Mouse (Mus musculus): ENCODE measurements around the gene Gzf1. TPM values are rescaled to one million over a fixed set of nuclear protein-coding genes. Genes with fewer than 3 reads are reported as not detected.

The Gzf1 gene
- polyA plus RNA-seq, 1 experiment, result 2.6 TPM

GRCm38 (mm10) chr2:148731614-148732326 lies 50.9 kb downstream of the Gzf1 start:
- 5% methylated on average over 35 of the region's 35 CpGs for WGBS

GRCm38 (mm10) chr2:148732327-148733000 lies 51.6 kb downstream of the Gzf1 start, which contains the start of gene Napb:
TSS of gene Napb (minus strand) at chr2:148732467.
- Histone ChIP-seq H3K4me1 (ENCODE audit: control insufficient read depth, insufficient read depth, insufficient read length) (no peaks in the 10 kb centered on the region), H3K4me3 (ENCODE audit: extremely low read depth, insufficient read depth, insufficient read length) (peak within 1 kb of the TSS; percentile 52), H3K27ac (ENCODE audit: insufficient read depth, low read length) (no peak within 1 kb of the TSS), H3K36me3 (ENCODE audit: control insufficient read depth, insufficient read depth, low read length) (no peaks in the 10 kb centered on the region), H3K27me3 (ENCODE audit: control insufficient read depth, insufficient read depth, low read length) (no peaks in the 10 kb centered on the region)
- TF ChIP-seq POLR2A (IDR thresholded peaks at IDR 0.05; ENCODE audit: low read depth, low read length) (no peak), CTCF (IDR thresholded peaks at IDR 0.05; ENCODE audit: extremely low read depth, insufficient read depth, insufficient read length, insufficient replicate concordance) (no peak)
- peak in 1 of 2 experiments; percentile 63 for DNase-seq (ENCODE audit: low read depth in 1 of 2, low spot score in 2 of 2)
- 5% methylated on average over 18 of the region's 18 CpGs for WGBS

More at GRCm38 (mm10) chr2:148731614-148732326, 50.9 kb downstream of the Gzf1 start:
- DNase-seq (ENCODE audit: low read depth in 1 of 2, low spot score in 2 of 2), result no peak
- Histone ChIP-seq H3K27ac (ENCODE audit: insufficient read depth, low read length) (no peak overlapping the region), H3K4me3 (ENCODE audit: extremely low read depth, insufficient read depth, insufficient read length) (peak overlapping the region; percentile 52), H3K4me1 (ENCODE audit: control insufficient read depth, insufficient read depth, insufficient read length) (no peaks in the 10 kb centered on the region), H3K36me3 (ENCODE audit: control insufficient read depth, insufficient read depth, low read length) (no peaks in the 10 kb centered on the region), H3K27me3 (ENCODE audit: control insufficient read depth, insufficient read depth, low read length) (no peaks in the 10 kb centered on the region)
- no peak for TF ChIP-seq POLR2A (IDR thresholded peaks at IDR 0.05; ENCODE audit: low read depth, low read length)
- no peak for TF ChIP-seq CTCF (IDR thresholded peaks at IDR 0.05; ENCODE audit: extremely low read depth, insufficient read depth, insufficient read length, insufficient replicate concordance)

Other genes with a start within 250 kb of the Gzf1 start
- gene Cd93, start 237.5 kb upstream of the Gzf1 start, polyA plus RNA-seq (2012; rRNA removed), result 7.2 and 7.5 TPM in 2 replicates
- 16.4 and 17.7 TPM in 2 replicates for gene Nxt1, start 8.4 kb upstream of the Gzf1 start, polyA plus RNA-seq (2012; rRNA removed)
- 0.13 and 0.15 TPM in 2 replicates for gene Napb, start 51.4 kb downstream of the Gzf1 start, polyA plus RNA-seq (2012; rRNA removed)
- not detected in 2 replicates for gene Cstl1, start 69.3 kb downstream of the Gzf1 start, polyA plus RNA-seq (2012; rRNA removed)
- not detected in 2 replicates for gene Cst11, start 90.5 kb downstream of the Gzf1 start, polyA plus RNA-seq (2012; rRNA removed)
- not detected in 2 replicates for gene 8030411F24Rik, start 101.0 kb downstream of the Gzf1 start, polyA plus RNA-seq (2012; rRNA removed)
- not detected in 2 replicates for gene Cst12, start 108.3 kb downstream of the Gzf1 start, polyA plus RNA-seq (2012; rRNA removed)
- not detected in 2 replicates for gene Cst8, start 117.8 kb downstream of the Gzf1 start, polyA plus RNA-seq (2012; rRNA removed)
- gene Cst13, start 139.1 kb downstream of the Gzf1 start, polyA plus RNA-seq (2012; rRNA removed), result not detected in 2 replicates
- gene Cst9, start 154.1 kb downstream of the Gzf1 start, polyA plus RNA-seq (2012; rRNA removed), result not detected in 2 replicates
- not detected in 2 replicates for gene 9230104L09Rik, start 184.0 kb downstream of the Gzf1 start, polyA plus RNA-seq (2012; rRNA removed)
- 742 and 822 TPM in 2 replicates for gene Cst3, start 194.7 kb downstream of the Gzf1 start, polyA plus RNA-seq (2012; rRNA removed)

Measured in spleen, adult 2 months (tissue).